Mouse (Mus musculus) G1E (cell line): Measurements from ENCODE around the gene Ttll6. TPM values are rescaled to one million over a fixed set of nuclear protein-coding genes. Genes with fewer than 3 reads are reported as not detected.

Source experiments
- ATAC-seq: 2 replicates; pipeline ENCODE4 v1.8.0; 2016; ENCODE audit warnings: mild to moderate bottlenecking; ENCODE audit not compliant: insufficient number of reproducible peaks, poor library complexity, low FRiP score, severe bottlenecking; ENCODE audit errors: extremely low read depth
- DNase-seq: peaks from one replicate; pipeline ENCODE4 v3.0.0; 2012; ENCODE audit warnings: low spot score
- H3K27me3 ChIP-seq: 2 replicates; pipeline ENCODE4 v1.6.1; 2012; ENCODE audit warnings: mild to moderate bottlenecking, low read length, inconsistent platforms; ENCODE audit not compliant: insufficient read depth
- H3K36me3 ChIP-seq: replicated peaks from 2 replicates; pipeline ENCODE3; 2012; ENCODE audit warnings: mild to moderate bottlenecking, inconsistent platforms
- H3K4me1 ChIP-seq: 2 replicates; pipeline ENCODE4 v1.6.1; 2012; ENCODE audit warnings: low read depth, low read length, inconsistent platforms, mixed read lengths; ENCODE audit not compliant: insufficient read depth
- H3K4me3 ChIP-seq: 2 replicates; pipeline ENCODE4 v1.5.1; 2012; ENCODE audit warnings: low read depth, mild to moderate bottlenecking, inconsistent platforms, low read length, moderate library complexity, mixed read lengths
- H3K9me3 ChIP-seq: replicated peaks from 2 replicates; pipeline ENCODE4 v1.6.1; 2012; ENCODE audit warnings: inconsistent platforms
- CTCF ChIP-seq: IDR thresholded peaks from 2 replicates; pipeline ENCODE4 v1.5.1; 2012; ENCODE audit warnings: low read depth, low read length, inconsistent platforms, mixed read lengths
- GATA1 ChIP-seq: IDR thresholded peaks from 2 replicates; pipeline ENCODE4 v1.6.1; 2012; ENCODE audit warnings: borderline replicate concordance, low read length, inconsistent platforms, mixed read lengths
- GATA2 ChIP-seq: IDR thresholded peaks from 2 replicates; pipeline ENCODE4 v1.6.1; 2012; ENCODE audit warnings: low read depth, low read length, inconsistent platforms, borderline replicate concordance
- POLR2AphosphoS5 ChIP-seq: IDR thresholded peaks from 2 replicates; pipeline ENCODE4 v1.6.1; 2012; ENCODE audit warnings: low read depth, low read length, inconsistent platforms; ENCODE audit not compliant: insufficient replicate concordance
- TAL1 ChIP-seq: conservative IDR thresholded peaks from 2 replicates; pipeline ENCODE4 v1.6.1; 2012; ENCODE audit warnings: low read depth, low read length, inconsistent platforms, mixed read lengths
- polyA plus RNA-seq: library from polyadenylated mRNA; stranded (reverse); fragments of >175 nt; gene quantifications from 2 replicates; pipeline ENCODE4 v1.2.3, GENCODE M21; 2012
- total RNA-seq, 2 experiments: library from RNA; stranded (forward) in 1 of 2; stranded (reverse) in 1 of 2; fragments of 200-1000 nt in 1 of 2; fragments of >200 nt in 1 of 2; fragmentation: Nextera tagmentation in 1 of 2; gene quantifications; 2 replicates each; pipeline ENCODE4 v1.2.3; 2014 to 2017

The Ttll6 gene
- total and polyA plus RNA-seq, 3 experiments, result not detected

- peaks cover 6% of the 10 kb centered on the region for H3K4me1 ChIP-seq
- H3K36me3 ChIP-seq, result no peaks in the 10 kb centered on the region
- H3K4me3 ChIP-seq, result no peak overlapping the region
- H3K27me3 ChIP-seq, result peaks cover 42% of the 10 kb centered on the region
- TF ChIP-seq POLR2AphosphoS5 (no peak), TAL1 (no peak), GATA2 (no peak), CTCF (no peak), GATA1 (no peak)
- no peak for DNase-seq
- H3K9me3 ChIP-seq, result no peaks in the 10 kb centered on the region
- ATAC-seq, result no peak
Observed at GRCm38 (mm10) chr11:96124052-96124914, 9.3 kb upstream of the Ttll6 start.

- ATAC-seq, result no peak
- H3K4me1 ChIP-seq, result peaks cover 6% of the 10 kb centered on the region; the same call in 1 of the 2 replicates
- no peak overlapping the region for H3K4me3 ChIP-seq
- TF ChIP-seq GATA2, result no peak
- no peak for TF ChIP-seq POLR2AphosphoS5
- TF ChIP-seq CTCF, result no peak
- TF ChIP-seq GATA1, result no peak
- no peak for TF ChIP-seq TAL1
- no peak for DNase-seq
- no peaks in the 10 kb centered on the region for H3K9me3 ChIP-seq
- no peaks in the 10 kb centered on the region for H3K36me3 ChIP-seq
- peaks cover 43% of the 10 kb centered on the region for H3K27me3 ChIP-seq
Observed at GRCm38 (mm10) chr11:96130606-96131005, 3.0 kb upstream of the Ttll6 start.

- peaks cover 48% of the 10 kb centered on the region for H3K27me3 ChIP-seq
- ATAC-seq (no peak), DNase-seq (no peak)
- peaks cover 7% of the 10 kb centered on the region for H3K4me1 ChIP-seq
- H3K4me3 ChIP-seq, result no peak overlapping the region
- no peaks in the 10 kb centered on the region for H3K36me3 ChIP-seq
- H3K9me3 ChIP-seq, result no peaks in the 10 kb centered on the region
- TF ChIP-seq GATA2 (no peak), GATA1 (no peak), POLR2AphosphoS5 (no peak), TAL1 (no peak), CTCF (no peak)
Observed at GRCm38 (mm10) chr11:96135847-96136246, 2.3 kb downstream of the Ttll6 start.

GRCm38 (mm10) chr11:96140726-96141175, 7.2 kb downstream of the Ttll6 start:
- Histone ChIP-seq H3K4me1 (peaks cover 5% of the 10 kb centered on the region), H3K36me3 (no peaks in the 10 kb centered on the region), H3K9me3 (no peaks in the 10 kb centered on the region), H3K27me3 (peaks cover 49% of the 10 kb centered on the region), H3K4me3 (no peak overlapping the region)
- no peak for TF ChIP-seq GATA2
- TF ChIP-seq GATA1, result no peak
- TF ChIP-seq CTCF, result no peak
- no peak for TF ChIP-seq POLR2AphosphoS5
- no peak for TF ChIP-seq TAL1
- ATAC-seq (no peak), DNase-seq (no peak)

GRCm38 (mm10) chr11:96143766-96144165, 10.2 kb downstream of the Ttll6 start:
- H3K36me3 ChIP-seq, result no peaks in the 10 kb centered on the region
- no peak overlapping the region for H3K4me3 ChIP-seq
- no peak for DNase-seq
- TF ChIP-seq CTCF (no peak), TAL1 (no peak), GATA2 (no peak), POLR2AphosphoS5 (no peak), GATA1 (no peak)
- peaks cover 59% of the 10 kb centered on the region for H3K27me3 ChIP-seq
- no peaks in the 10 kb centered on the region for H3K9me3 ChIP-seq
- no peak for ATAC-seq
- peaks cover 5% of the 10 kb centered on the region for H3K4me1 ChIP-seq

GRCm38 (mm10) chr11:96145622-96146270, 12.2 kb downstream of the Ttll6 start:
- no peak overlapping the region for H3K4me3 ChIP-seq
- H3K9me3 ChIP-seq, result no peaks in the 10 kb centered on the region
- H3K4me1 ChIP-seq, result peaks cover 5% of the 10 kb centered on the region; the same call in 1 of the 2 replicates
- no peaks in the 10 kb centered on the region for H3K36me3 ChIP-seq
- H3K27me3 ChIP-seq, result peaks cover 61% of the 10 kb centered on the region
- ATAC-seq (no peak), DNase-seq (peak; percentile 72)
- TF ChIP-seq GATA2 (no peak), CTCF (peak; percentile 46)

- DNase-seq (no peak), ATAC-seq (no peak)
- TF ChIP-seq TAL1 (no peak), GATA1 (no peak), GATA2 (no peak), CTCF (no peak), POLR2AphosphoS5 (no peak)
- 0 out of 2 replicates have a peak, but pooled peaks cover 9% of the 10 kb centered on the region for H3K4me1 ChIP-seq
- no peak overlapping the region for H3K4me3 ChIP-seq
- H3K36me3 ChIP-seq, result no peaks in the 10 kb centered on the region
- no peaks in the 10 kb centered on the region for H3K9me3 ChIP-seq
- peaks cover 72% of the 10 kb centered on the region for H3K27me3 ChIP-seq
Observed at GRCm38 (mm10) chr11:96147471-96147870, 13.9 kb downstream of the Ttll6 start.
